Mouse (Mus musculus): Measurements from ENCODE around the gene Sun1. TPM values are rescaled to one million over a fixed set of nuclear protein-coding genes. Genes with fewer than 3 reads are reported as not detected.

Sun1 gene
- total and polyA plus RNA-seq, 3 experiments, result 71.3 to 79.0 TPM; not detected in 1

GRCm38 (mm10) chr5:139234423-139234822 is 34.0 kb downstream of the Sun1 start:
- no peak overlapping the region for H3K27ac ChIP-seq (ENCODE audit: control insufficient read depth, low read depth, low read length)
- H3K9me3 ChIP-seq (replicated peaks; ENCODE audit: insufficient read depth, low read length), result no peaks in the 10 kb centered on the region
- TF ChIP-seq USF1 (IDR thresholded peaks at IDR 0.05; ENCODE audit: low read depth, low read length), result no peak
- no peaks in the 10 kb centered on the region for H3K27me3 ChIP-seq (ENCODE audit: control insufficient read depth in 1 of 2, insufficient read depth in 2 of 2, low read length in 2 of 2)
- H3K79me2 ChIP-seq (ENCODE audit: control insufficient read depth, insufficient read depth, low read length, poor library complexity), result no peaks in the 10 kb centered on the region
- no peak overlapping the region for H3K4me3 ChIP-seq (ENCODE audit: control insufficient read depth in 1 of 2, insufficient read depth in 1 of 2, low read depth in 2 of 2, low read length in 2 of 2)
- H3K36me3 ChIP-seq (ENCODE audit: control insufficient read depth in 1 of 2, insufficient read depth in 2 of 2, low read length in 2 of 2), result peaks cover 2 to 27% of the 10 kb centered on the region in 2 experiments; a peak in 3 of 4 replicates
- no peaks in the 10 kb centered on the region for H3K4me1 ChIP-seq (ENCODE audit: control insufficient read depth in 1 of 2, insufficient read depth in 2 of 2, low read length in 2 of 2)
- no peak overlapping the region for H3K9ac ChIP-seq (ENCODE audit: control insufficient read depth, low read depth, low read length, poor library complexity, severe bottlenecking)
- DNase-seq (ENCODE audit: low read depth, low spot score), result no peak

- Histone ChIP-seq H3K9me3 (replicated peaks; ENCODE audit: insufficient read depth, low read length) (no peaks in the 10 kb centered on the region), H3K27ac (ENCODE audit: control insufficient read depth, low read depth, low read length) (no peak overlapping the region), H3K27me3 (ENCODE audit: control insufficient read depth in 1 of 2, insufficient read depth in 2 of 2, low read length in 2 of 2) (no peaks in the 10 kb centered on the region), H3K9ac (ENCODE audit: control insufficient read depth, low read depth, low read length, poor library complexity, severe bottlenecking) (no peak overlapping the region), H3K79me2 (ENCODE audit: control insufficient read depth, insufficient read depth, low read length, poor library complexity) (no peaks in the 10 kb centered on the region), H3K4me3 (ENCODE audit: control insufficient read depth in 1 of 2, insufficient read depth in 1 of 2, low read depth in 2 of 2, low read length in 2 of 2) (no peak overlapping the region), H3K4me1 (ENCODE audit: control insufficient read depth in 1 of 2, insufficient read depth in 2 of 2, low read length in 2 of 2) (no peaks in the 10 kb centered on the region), H3K36me3 (ENCODE audit: control insufficient read depth in 1 of 2, insufficient read depth in 2 of 2, low read length in 2 of 2) (peaks cover 0 to 37% of the 10 kb centered on the region in 2 experiments; a peak in 2 of 4 replicates)
- DNase-seq (ENCODE audit: low read depth, low spot score), result no peak
- TF ChIP-seq MXI1 (IDR thresholded peaks at IDR 0.05; ENCODE audit: low read depth, low read length) (no peak), SIN3A (IDR thresholded peaks at IDR 0.05; ENCODE audit: low read length) (no peak), MYB (IDR thresholded peaks at IDR 0.05; ENCODE audit: low read depth, low read length) (no peak), ZC3H11A (IDR thresholded peaks at IDR 0.05; ENCODE audit: low read depth, low read length) (no peak), BHLHE40 (IDR thresholded peaks at IDR 0.05; ENCODE audit: borderline replicate concordance, low read depth, low read length) (no peak), GABPA (IDR thresholded peaks at IDR 0.05; ENCODE audit: low read depth, low read length) (no peak), ZKSCAN1 (IDR thresholded peaks at IDR 0.05; ENCODE audit: low read depth, low read length) (no peak), HCFC1 (IDR thresholded peaks at IDR 0.05; ENCODE audit: low read depth, low read length) (no peak), ETS1 (IDR thresholded peaks at IDR 0.05; ENCODE audit: low read depth, low read length) (no peak), TCF12 (IDR thresholded peaks at IDR 0.05; ENCODE audit: low read depth, low read length) (no peak), RAD21 (IDR thresholded peaks at IDR 0.05; ENCODE audit: low read depth, low read length) (no peak), E2F4 (IDR thresholded peaks at IDR 0.05; ENCODE audit: borderline replicate concordance, low read depth, low read length) (no peak), MYC (IDR thresholded peaks at IDR 0.05; ENCODE audit: low read depth, low read length) (no peak), ELF1 (IDR thresholded peaks at IDR 0.05; ENCODE audit: low read depth, low read length) (no peak), ZMIZ1 (IDR thresholded peaks at IDR 0.05; ENCODE audit: low read depth, low read length) (no peak), MAFK (IDR thresholded peaks at IDR 0.05; ENCODE audit: borderline replicate concordance, low read depth, low read length) (no peak), USF1 (IDR thresholded peaks at IDR 0.05; ENCODE audit: low read depth, low read length) (no peak), POLR2A (IDR thresholded peaks at IDR 0.05; ENCODE audit: control insufficient read depth in 1 of 2, insufficient read depth in 1 of 2, low read depth in 1 of 2, low read length in 2 of 2, poor library complexity in 1 of 2) (no peak)
Observed at GRCm38 (mm10) chr5:139237436-139237835, 37.0 kb downstream of the Sun1 start.

All from MEL (cell line).